Mouse (Mus musculus) stomach, embryonic 16.5 days (tissue): ENCODE measurements around the gene Olfr906. TPM values are rescaled to one million over a fixed set of nuclear protein-coding genes. Genes with fewer than 3 reads are reported as not detected.

Experiments used
- polyA plus RNA-seq: library from polyadenylated mRNA; unstranded; fragments of >200 nt; fragmentation: Nextera tagmentation; extraction: Ambion mirVana; gene quantifications from 2 replicates; pipeline ENCODE4 v1.2.1, GENCODE M21; 2015

Gene Olfr906
- polyA plus RNA-seq, 1 experiment from 2014 or later = not detected

Other genes with a start within 250 kb of the Olfr906 start
- gene Olfr143, start 234.3 kb upstream of the Olfr906 start, polyA plus RNA-seq = not detected in 2 replicates
- gene Olfr895, start 219.2 kb upstream of the Olfr906 start, polyA plus RNA-seq = not detected in 2 replicates
- gene Olfr896-ps1, start 196.0 kb upstream of the Olfr906 start, polyA plus RNA-seq = not detected in 2 replicates
- not detected in 2 replicates for gene Olfr25, start 158.0 kb upstream of the Olfr906 start, polyA plus RNA-seq
- gene Olfr898, start 138.7 kb upstream of the Olfr906 start, polyA plus RNA-seq = not detected in 2 replicates
- not detected in 2 replicates for gene Olfr250, start 120.2 kb upstream of the Olfr906 start, polyA plus RNA-seq
- gene Olfr251, start 110.0 kb upstream of the Olfr906 start, polyA plus RNA-seq = not detected in 2 replicates
- gene Olfr147, start 85.4 kb upstream of the Olfr906 start, polyA plus RNA-seq = not detected in 2 replicates
- not detected in 2 replicates for gene Olfr901, start 57.6 kb upstream of the Olfr906 start, polyA plus RNA-seq
- gene Olfr902, start 39.4 kb upstream of the Olfr906 start, polyA plus RNA-seq = not detected in 2 replicates
- not detected in 2 replicates for gene Olfr904, start 23.9 kb upstream of the Olfr906 start, polyA plus RNA-seq
- not detected in 2 replicates for gene Olfr905, start 16.0 kb upstream of the Olfr906 start, polyA plus RNA-seq
- not detected in 2 replicates for gene Olfr907, start 8.7 kb downstream of the Olfr906 start, polyA plus RNA-seq
- gene Olfr911-ps1, start 34.5 kb downstream of the Olfr906 start, polyA plus RNA-seq = not detected in 2 replicates
- not detected in 2 replicates for gene Olfr910, start 50.8 kb downstream of the Olfr906 start, polyA plus RNA-seq
- not detected in 2 replicates for gene Olfr912, start 93.1 kb downstream of the Olfr906 start, polyA plus RNA-seq
- not detected in 2 replicates for gene Olfr913, start 105.7 kb downstream of the Olfr906 start, polyA plus RNA-seq
- not detected in 2 replicates for gene Olfr914, start 118.0 kb downstream of the Olfr906 start, polyA plus RNA-seq
- gene Olfr916, start 172.8 kb downstream of the Olfr906 start, polyA plus RNA-seq = not detected in 2 replicates
- gene Olfr917, start 178.8 kb downstream of the Olfr906 start, polyA plus RNA-seq = not detected in 2 replicates
- gene Olfr918, start 187.5 kb downstream of the Olfr906 start, polyA plus RNA-seq = not detected in 2 replicates
- not detected in 2 replicates for gene Olfr919, start 216.6 kb downstream of the Olfr906 start, polyA plus RNA-seq
- 25.2 and 26.6 TPM in 2 replicates for gene Vwa5a, start 231.2 kb downstream of the Olfr906 start, polyA plus RNA-seq